Mouse (Mus musculus): ENCODE results near the gene Tcea3.

Gene Tcea3

DNA sequence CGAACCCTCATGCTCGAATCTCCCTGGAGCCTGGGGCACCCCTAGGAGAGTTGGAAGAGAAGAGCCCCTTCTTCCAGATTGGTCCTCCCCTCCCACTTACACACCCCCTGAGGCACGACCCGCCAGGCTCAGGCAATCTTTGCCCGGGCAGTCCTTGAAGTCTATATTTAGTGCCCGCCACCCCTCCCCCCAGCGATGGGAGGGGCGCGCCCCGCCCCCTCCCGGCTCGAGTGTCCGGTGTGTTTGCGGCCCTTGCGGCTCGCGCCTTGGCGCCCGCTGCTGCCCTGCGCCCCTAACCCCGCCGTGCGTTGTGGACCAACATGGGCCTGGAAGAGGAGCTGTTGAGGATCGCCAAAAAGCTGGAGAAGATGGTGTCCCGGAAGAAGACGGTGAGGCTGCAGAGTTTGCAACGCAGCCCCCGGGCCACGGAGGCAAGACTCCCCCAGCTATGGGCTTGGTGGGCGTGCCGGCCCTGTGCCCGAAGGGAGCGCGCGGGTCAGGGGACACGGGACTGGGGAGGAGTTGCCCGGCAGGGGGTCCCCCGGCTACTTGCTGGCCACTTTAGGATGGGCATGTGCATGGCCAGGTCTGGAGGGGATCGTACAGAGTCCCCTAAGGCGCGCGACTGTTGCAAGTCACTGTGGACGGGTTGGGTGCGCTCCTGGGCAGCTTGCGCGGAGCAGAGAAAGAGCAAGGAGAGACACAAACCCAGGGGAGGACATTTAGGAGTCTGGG lies at the start of gene Tcea3:
Tcea3 (plus strand) TSS at position 1 of the 735 bp plus-strand sequence.
- DNase-seq (ENCODE audit: low spot score in 2 of 2): no peak

DNA sequence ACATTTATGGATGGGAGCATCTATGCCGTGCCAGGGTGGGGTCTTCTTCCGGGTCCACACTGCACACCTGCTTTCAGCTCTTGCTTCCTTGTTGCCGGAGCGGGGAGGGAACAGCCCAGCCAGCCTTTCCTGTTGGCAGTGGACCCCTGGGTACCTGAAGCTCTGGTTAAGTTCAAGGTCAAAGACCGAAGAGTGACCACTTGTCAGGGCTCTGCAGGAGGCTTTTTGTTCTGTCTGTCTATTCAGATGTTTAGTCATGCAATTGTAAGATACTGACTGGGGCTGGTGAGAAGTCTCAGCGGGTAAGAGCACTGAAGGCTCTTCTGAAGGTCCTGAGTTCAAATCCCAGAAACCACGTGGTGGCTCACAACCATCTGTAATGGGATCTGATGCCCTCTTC lies 48.7 kb upstream of the Tcea3 start:
- DNase-seq (ENCODE audit: low spot score in 2 of 2): no peak

DNA sequence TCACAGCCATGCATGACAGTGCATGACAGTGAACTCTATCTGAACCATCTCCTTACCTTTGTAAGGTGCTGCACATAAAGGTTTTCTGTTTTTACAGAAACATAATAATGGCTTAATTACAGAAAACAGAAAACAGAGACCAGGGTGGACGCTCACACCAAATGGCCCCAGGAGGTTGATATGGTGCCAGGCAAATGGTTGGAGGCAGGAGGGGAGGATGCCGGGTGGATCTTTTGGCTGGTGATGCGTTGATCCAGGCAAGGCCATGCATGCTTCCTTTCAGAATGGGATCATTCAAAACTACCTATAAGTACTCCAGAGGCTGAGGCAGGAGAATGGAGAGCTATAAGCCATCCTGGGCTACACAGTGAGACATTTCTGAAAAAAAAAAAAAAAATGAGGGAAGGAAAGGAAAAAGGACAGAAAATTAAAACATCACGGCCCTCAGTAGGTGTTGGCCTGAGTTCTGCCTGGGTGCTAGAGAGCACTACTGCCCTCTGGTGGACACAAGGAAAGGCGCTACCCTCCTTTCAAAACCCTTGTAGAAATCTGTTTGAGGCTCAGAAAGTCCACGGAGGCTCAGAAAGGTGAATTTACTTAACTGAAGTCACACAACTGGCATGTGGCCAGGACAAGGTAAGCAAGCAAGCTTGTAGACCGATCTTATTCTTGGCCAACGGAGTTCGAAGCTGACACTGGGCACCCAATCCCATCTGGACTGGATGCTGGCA lies 47.8 kb upstream of the Tcea3 start:
- no peak for DNase-seq (ENCODE audit: low spot score in 2 of 2)

DNA sequence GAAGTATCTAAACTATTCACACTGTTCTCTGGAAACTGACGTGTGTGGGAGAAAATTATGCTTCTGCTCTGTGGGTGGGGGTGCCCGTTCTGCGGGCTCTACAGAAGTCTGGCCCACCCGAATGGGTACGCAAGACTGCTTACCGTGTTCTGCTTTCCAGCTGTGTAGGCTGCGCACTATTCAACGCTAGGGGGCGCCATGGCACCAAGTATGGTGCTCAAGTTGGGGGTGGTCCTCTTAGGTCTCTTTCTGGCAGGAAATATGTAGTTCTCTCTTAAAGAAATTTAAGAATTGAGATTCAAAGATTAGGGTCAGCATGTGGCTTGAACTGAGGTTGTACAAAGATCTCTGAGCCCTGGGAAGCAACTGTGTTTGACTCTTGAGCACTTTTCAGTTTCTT lies 45.0 kb upstream of the Tcea3 start:
- DNase-seq (ENCODE audit: low spot score in 2 of 2): peak; percentile 62 to 71

DNA sequence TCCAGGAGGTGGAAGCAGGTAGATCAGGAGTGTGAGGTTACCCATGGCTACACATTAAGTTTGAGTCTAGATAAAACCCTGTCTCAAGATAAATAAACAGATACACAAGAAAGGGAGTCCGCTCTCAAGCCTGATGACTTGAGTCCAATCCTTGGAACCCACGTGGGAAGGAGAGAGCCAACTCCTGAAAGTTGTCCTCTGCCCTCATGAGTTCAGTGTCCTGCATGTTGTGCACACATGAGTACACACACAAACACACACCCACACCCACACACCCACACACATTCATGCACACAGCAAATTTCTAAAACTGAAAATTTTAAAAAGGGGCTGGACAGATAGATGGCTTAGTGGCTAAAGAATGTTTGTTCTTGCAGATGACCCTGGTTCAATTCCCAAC lies 42.8 kb upstream of the Tcea3 start:
- no peak for DNase-seq (ENCODE audit: low spot score in 2 of 2)

DNA sequence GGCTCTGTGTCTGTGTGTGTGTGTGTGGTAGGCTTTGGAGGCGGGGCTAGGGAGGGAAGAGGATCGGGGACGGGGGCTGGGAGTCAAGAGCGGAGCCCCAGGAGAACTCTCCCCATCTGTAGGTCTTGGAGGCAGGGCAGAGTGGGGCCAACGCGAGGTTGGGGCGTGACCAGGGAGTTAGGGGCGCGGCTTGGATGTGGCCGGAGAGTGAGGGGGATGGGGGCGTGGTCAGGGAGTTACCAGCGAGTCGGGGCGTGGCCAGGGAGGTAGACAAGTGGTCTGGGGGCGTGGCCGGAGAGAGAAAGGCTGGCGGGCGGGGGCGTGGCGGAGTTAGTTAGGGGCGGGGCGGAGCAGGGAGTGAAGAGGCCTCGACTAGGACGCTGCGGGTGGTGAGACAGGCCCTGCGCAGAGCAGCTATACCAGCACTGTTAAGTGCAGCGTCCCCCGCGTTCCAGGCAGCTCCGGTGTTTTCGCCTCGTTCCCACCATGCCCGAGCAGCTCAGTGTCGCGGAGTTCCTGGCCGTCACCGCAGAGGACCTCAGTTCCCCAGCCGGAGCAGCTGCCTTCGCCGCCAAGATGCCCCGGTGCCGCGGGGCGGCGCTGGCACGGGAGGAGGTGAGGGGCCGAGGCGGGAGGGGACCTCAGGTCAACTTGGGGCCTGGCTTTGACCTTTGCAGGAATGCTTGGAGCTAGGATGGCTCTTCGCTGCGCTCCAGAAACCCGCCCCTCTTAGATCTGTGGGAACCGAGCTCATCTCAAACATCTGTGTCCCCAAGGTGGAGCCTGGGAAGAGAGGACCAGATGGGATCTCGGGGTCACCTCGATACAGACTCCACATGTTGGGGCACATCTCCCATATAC lies 41.3 kb upstream of the Tcea3 start, which contains the start of gene Asap3:
Asap3 (plus strand) TSS at position 333 of the 861 bp plus-strand sequence.
- DNase-seq (ENCODE audit: low spot score in 2 of 2): peak; percentile 96 to 98

DNA sequence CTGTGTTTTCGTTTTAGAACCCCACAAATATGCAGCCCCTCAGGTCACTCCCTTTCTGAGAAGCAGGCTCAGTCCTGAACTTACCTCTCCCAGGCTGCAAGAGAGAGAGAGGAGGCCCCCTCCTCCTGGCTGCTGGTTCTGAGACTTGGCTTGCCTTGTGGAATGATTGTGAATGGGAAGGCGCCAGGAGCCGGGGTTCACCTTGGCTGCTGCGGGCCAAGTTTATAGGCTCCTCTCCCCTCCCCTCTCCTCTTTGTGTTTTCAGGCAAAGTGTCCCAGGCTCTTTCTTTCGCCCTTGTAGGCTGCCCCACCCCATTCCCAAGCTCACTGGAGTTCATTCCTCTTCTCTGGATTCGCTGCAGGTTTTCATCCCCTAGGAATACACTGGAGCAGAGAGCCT lies 40.6 kb upstream of the Tcea3 start:
- no peak for DNase-seq (ENCODE audit: low spot score in 2 of 2)

DNA sequence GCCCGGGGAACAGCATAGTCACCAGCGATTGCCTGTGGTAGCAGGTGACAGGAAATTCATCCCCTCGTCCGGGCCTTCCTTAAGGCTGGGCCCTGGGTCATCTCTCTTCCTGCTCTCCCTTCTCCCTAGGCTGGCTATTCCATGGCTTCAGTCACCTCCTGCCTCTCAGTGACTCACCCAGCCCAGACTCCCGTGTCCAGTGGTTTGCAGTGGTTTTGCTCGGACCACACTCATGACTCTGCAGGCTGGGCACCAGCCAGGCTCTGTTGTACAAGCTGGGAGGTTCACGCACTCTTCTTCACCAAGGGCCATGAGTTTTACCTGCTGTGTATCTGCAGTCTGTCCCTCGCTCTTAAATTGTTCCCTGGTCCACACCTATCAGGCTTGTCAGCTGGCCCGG lies 36.6 kb upstream of the Tcea3 start:
- no peak for DNase-seq (ENCODE audit: low spot score in 2 of 2)

DNA sequence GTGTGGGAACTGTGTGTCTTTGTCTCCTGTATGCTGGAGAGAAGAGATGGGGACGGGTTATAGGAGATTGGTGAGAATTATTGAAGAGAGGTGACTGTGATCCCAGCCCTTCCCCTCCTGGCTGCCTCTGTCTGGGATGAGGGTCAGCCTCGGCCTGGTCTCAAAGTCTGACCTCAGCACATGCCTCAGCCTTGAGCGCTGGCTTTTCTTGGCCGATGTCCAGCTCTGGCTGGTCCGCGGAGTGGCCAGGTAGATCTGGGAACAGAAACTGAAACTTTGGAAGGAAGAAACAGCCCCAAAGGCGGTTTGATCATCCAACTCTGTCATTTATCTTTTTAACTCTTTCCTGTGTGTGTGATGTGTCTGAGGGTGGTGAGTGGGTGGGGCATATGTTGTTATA lies 33.9 kb upstream of the Tcea3 start:
- DNase-seq (ENCODE audit: low spot score in 2 of 2): no peak

DNA sequence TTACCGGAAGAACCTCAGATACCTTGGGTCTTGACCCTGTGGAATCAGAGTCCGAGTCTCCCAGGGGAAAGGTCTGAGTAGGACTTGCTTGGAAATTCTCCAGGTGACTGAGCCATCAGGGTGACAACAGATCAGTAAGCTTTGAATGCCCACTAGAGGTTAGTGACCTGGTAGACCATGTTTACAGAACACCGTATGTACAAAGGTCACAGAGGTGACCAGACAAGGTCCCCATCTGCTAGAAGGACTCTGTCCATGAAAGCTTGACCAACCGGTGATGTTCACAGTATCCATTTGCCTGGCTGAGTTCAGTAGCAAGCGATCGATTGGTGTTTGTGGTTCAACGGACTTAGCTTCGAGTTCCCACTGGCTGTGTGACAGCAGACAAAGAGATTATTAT lies 32.7 kb upstream of the Tcea3 start:
- DNase-seq (ENCODE audit: low spot score in 2 of 2): no peak

DNA sequence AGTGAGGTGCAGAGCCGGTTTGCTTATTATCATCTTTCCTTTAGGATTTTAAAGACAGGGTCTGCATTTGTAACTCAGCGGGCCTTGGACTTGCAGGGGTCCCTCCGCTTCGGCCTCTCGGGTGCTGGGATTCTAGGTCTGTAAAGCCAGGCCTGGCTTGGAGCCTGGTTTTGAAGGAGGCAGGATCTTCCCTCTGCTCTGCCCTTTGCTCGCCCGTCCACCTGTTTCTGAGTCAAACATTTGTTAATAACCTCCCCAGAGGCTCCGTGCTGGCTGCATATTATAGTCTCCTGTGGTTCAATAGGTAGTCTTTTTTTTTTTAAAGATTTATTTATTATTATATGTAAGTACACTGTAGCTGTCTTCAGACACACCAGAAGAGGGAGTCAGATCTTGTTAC lies 32.0 kb upstream of the Tcea3 start:
- no peak for DNase-seq (ENCODE audit: low spot score in 2 of 2)

DNA sequence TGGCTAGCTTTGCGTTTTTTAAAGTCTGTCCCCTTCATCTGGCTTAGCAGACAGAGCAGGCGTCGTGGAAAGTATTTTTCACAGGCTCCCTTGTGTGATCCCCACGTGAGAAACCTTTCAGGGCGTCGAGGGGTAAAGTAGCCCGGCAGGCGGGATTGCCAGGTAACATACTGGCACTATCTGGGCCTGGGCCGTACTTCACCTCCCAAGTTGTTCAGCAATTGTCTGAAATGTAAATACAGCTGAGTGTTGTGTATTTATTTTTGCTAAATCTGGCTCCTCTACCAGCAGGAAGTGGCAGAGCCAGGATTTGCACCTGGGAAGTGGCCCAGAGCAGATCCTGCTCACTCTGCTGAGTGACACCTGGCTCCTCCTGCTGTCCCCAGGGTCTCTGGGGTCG lies 30.5 kb upstream of the Tcea3 start:
- DNase-seq (ENCODE audit: low spot score in 2 of 2): no peak

DNA sequence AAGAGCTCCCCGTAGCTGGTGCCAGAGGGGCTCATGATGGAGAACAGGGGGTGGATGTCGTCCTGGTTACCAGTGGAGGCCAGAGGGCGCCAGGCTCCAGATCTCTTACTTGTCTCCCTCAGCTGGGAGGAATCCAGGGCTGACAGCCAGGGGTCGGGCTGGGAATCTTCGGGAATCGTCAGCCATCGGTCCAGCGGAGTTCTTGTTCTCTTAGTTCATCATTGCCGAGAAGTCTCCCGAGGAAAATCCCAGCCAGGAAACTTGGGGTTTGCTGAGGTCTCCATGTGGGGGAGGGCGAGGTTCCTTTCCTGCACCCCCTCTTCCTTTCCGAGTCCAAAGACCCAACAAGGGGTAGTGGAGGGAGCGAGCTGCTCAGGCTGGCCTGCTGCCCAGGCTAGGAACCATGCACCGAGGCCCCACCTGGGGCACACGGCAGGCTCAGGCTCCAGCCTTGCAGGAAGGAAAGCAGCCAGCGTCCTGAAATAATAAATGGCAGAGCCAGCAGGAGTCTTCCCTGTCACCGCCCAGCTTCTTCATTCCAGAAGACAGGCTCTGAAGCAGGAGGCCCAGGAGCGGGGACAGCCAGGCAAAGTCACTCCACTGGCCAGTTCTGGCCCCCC lies 28.8 kb upstream of the Tcea3 start:
- DNase-seq (ENCODE audit: low spot score in 2 of 2): peak; percentile 53 to 80

DNA sequence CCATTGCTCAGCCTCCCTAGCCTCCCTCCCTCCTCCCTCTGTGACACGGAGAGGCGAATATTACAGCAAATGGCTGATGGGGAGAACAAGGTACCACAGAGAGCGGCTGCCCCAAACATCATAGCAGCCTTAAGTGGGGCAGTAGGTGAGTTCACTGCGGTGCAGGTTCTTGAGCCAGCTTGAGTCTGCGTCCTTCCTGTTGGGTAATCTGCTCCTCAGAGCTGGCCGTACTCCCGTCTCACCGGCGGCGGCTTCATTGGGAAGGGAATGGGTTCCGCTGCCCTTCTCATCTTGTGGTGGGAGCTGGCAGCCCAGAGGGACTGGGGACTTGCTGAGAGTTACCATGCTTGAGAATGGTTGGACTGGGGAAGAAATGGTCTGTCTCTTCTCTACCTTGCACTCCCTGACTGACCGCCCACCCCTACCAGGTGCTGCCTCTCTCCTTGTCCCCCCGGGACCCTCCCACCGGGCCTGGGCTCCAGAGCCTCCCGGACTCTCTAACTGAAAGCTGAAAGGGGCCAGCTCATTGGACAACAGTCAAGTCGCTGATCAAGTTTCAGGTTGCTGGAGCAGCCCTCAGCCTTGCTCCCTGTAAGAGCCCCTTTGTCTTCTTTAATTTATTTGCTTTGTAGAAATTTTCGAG lies 27.3 kb upstream of the Tcea3 start:
- no peak for DNase-seq (ENCODE audit: low spot score in 2 of 2)

DNA sequence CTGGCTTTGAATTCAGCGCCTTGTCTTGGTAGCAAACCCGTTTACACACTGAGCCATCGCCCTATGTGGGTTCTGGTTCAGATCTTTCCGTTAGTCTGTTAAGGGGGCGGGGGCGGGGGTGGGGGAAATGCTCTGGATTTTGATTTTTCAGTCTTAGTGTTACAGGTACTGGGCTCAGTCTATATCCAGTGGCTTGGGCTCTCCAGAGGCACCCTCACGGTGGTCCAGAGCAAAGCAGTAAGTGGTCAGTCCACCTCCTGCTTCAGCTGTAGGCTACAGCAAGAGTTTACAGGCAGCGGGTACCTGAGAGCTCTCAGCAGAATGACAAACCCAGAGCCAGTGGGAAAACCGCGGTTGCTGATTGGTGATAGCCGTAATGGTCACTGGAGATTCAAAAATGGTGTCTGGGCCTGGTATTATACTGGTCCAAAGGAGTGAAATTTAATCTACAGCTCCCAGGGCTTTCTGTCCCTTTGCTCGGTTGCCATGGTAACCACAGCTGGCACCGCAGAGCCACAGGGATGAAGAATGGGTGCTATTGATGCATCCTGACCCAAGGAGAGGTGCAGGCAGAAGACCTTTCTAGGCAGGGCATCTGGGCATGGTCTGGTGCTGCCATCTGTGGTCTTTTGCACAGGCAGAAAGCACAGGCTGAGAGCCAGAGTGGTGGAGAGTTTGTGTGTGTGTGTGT lies 23.8 kb upstream of the Tcea3 start:
- no peak for DNase-seq (ENCODE audit: low spot score in 2 of 2)

DNA sequence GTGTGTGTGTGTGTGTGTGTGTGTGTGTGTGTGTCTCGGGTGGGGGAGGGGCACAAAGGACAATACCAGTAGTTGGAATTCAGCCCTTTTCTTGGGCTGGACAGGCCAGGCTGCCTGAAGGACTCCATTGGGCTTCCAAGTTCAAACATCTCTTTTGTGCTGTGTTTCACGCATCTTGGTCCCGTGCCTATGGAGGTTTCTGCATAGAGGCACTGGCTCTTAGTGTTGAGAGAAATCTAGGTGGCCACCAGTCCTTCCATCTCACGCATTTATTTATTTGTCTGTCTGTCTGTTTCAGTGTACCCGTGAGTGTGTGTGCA lies 23.3 kb upstream of the Tcea3 start:
- DNase-seq (ENCODE audit: low spot score in 2 of 2): no peak

DNA sequence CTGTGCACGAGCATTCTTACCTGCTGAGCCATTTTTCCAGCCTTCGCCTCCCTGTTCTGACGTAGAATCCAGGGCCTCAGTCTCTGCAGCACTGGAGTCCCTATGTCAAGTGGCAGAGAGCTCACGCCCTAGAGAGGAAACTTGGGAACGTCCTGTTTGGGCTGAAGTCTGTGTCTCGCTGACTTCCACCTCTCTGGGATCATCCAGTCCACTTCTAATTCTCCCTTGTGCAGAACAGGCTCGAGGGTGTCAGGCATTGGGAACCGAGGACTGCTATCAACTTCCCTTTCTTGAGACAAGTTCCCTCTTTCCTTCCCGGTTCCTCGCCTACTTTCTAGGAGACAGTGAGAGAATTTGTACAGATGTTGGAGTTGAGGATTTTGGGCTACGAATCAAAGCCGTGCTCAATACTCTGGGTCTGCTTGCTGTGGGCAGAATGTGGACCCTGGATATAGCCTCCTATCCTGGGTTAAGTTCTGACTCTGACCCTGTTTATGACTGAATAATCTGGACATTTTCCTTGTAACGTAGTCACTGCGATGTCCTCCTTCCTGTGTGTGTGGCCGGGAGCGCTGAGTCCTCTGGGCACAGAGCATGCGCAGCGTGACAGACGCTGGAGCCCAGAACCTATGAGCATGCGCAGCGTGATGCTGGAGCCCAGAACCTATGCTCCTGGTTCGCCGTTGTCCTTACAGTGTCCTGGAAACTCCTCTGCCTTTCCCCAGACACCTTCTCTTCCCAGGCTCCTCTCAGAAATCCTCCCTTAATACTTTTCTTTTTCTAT lies 22.7 kb upstream of the Tcea3 start:
- no peak for DNase-seq (ENCODE audit: low spot score in 2 of 2)

DNA sequence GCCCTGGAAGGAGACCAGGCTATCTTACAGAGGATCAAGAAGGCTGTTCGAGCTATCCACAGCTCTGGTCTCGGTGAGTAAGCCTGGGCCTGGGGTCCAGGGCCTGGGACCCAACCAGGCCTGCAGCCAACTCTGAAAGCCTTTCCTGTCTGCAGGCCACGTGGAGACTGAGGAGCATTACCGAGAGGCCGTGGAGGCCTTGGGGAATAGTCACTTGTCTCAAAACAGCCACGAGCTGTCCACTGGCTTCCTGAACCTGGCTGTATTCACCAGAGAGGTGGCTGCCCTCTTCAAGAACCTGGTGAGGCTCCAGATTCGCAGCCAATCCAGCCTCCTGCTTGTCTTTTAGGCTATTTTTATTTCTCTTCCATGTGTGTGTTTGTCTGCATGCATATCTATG lies 20.1 kb upstream of the Tcea3 start:
- no peak for DNase-seq (ENCODE audit: low spot score in 2 of 2)

DNA sequence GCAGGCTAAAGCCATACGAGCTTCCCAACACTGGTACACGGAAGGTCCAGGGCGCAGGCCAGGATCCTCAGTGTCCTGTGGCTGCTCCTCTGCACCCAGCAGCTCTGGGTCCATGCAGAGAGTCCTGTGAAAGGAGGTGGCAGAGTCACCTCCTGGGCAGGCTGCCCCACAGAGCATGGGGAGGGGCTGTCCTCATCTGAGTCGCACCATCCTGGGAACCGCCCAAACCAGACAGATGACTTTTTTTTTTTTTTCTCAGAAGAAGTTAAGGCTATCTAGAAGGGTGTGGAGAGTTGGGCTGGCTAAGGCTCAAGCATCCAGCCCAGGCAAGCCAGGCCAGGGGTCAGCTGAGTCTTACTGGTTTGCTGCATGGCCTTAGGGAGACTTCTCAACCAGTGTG lies 18.9 kb upstream of the Tcea3 start:
- DNase-seq (ENCODE audit: low spot score in 2 of 2): peak; percentile 61 to 68

DNA sequence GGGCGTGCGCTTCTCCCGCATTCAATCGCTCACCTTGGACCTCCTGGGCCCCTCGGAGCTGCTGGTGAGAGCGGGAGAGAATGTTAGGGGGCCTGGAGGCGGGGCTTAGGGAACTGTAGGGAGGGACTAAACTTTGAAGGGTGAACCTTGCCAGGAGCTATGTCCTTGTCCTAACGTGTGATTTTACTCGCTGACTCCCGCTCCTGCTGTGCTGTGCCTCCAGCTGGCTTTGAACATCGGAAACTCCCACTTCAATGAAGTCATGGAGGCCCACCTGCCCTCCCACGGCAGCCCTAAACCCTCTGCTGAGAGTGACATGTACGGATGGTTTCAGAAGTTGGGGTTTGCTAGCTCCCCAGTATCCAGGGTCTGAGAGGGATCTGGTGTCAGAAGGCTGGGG lies 8.9 kb upstream of the Tcea3 start:
- DNase-seq (ENCODE audit: low spot score in 2 of 2): no peak

All from urinary bladder, postnatal 36 days (tissue).